Mouse (Mus musculus): ENCODE measurements around the gene Adgrd1. TPM values are rescaled to one million over a fixed set of nuclear protein-coding genes. Genes with fewer than 3 reads are reported as not detected.

Gene Adgrd1
- polyA plus RNA-seq, 1 experiment from 2014 or later: 0.40 TPM

- Histone ChIP-seq H3K27me3 (ENCODE audit: control insufficient read depth, insufficient read depth, low read depth, low read length) (no peaks in the 10 kb centered on the region), H3K4me2 (ENCODE audit: low read depth, low read length) (no peak overlapping the region), H3K36me3 (ENCODE audit: control insufficient read depth, insufficient read depth) (no peaks in the 10 kb centered on the region), H3K4me3 (ENCODE audit: low read depth, low read length) (no peak overlapping the region), H3K4me1 (ENCODE audit: control insufficient read depth, low read depth, low read length) (no peaks in the 10 kb centered on the region), H3K27ac (ENCODE audit: low read length) (no peak overlapping the region), H3K9ac (ENCODE audit: low read depth, low read length) (no peak overlapping the region), H3K9me3 (replicated peaks; ENCODE audit: control insufficient read depth, low read length) (no peaks in the 10 kb centered on the region)
- 65% methylated on average over 8 of the region's 8 CpGs for WGBS (ENCODE audit: insufficient replicate concordance)
- ATAC-seq (ENCODE audit: low read depth): no peak
Observed at GRCm38 (mm10) chr5:129163416-129163815, 66.9 kb downstream of the Adgrd1 start.

GRCm38 (mm10) chr5:129164091-129164490, 67.5 kb downstream of the Adgrd1 start:
- no peak overlapping the region for H3K27ac ChIP-seq (ENCODE audit: low read length)

GRCm38 (mm10) chr5:129164911-129165584, 68.5 kb downstream of the Adgrd1 start:
- ATAC-seq (ENCODE audit: low read depth): no peak
- no peak overlapping the region for H3K4me3 ChIP-seq (ENCODE audit: low read depth, low read length)
- no peaks in the 10 kb centered on the region for H3K4me1 ChIP-seq (ENCODE audit: control insufficient read depth, low read depth, low read length)
- WGBS (ENCODE audit: insufficient replicate concordance): 64% methylated on average over 10 of the region's 10 CpGs
- no peak overlapping the region for H3K27ac ChIP-seq (ENCODE audit: low read length)
- H3K36me3 ChIP-seq (ENCODE audit: control insufficient read depth, insufficient read depth): no peaks in the 10 kb centered on the region
- no peaks in the 10 kb centered on the region for H3K27me3 ChIP-seq (ENCODE audit: control insufficient read depth, insufficient read depth, low read depth, low read length)
- no peak overlapping the region for H3K9ac ChIP-seq (ENCODE audit: low read depth, low read length)
- no peak overlapping the region for H3K4me2 ChIP-seq (ENCODE audit: low read depth, low read length)
- no peaks in the 10 kb centered on the region for H3K9me3 ChIP-seq (replicated peaks; ENCODE audit: control insufficient read depth, low read length)

More at GRCm38 (mm10) chr5:129164091-129164490, 67.5 kb downstream of the Adgrd1 start:
- H3K4me2 ChIP-seq (ENCODE audit: low read depth, low read length): no peak overlapping the region
- H3K9me3 ChIP-seq (replicated peaks; ENCODE audit: control insufficient read depth, low read length): no peaks in the 10 kb centered on the region
- no peaks in the 10 kb centered on the region for H3K4me1 ChIP-seq (ENCODE audit: control insufficient read depth, low read depth, low read length)
- H3K27me3 ChIP-seq (ENCODE audit: control insufficient read depth, insufficient read depth, low read depth, low read length): no peaks in the 10 kb centered on the region
- no peaks in the 10 kb centered on the region for H3K36me3 ChIP-seq (ENCODE audit: control insufficient read depth, insufficient read depth)
- H3K4me3 ChIP-seq (ENCODE audit: low read depth, low read length): no peak overlapping the region
- 39% methylated on average over 10 of the region's 10 CpGs for WGBS (ENCODE audit: insufficient replicate concordance)
- ATAC-seq (ENCODE audit: low read depth): no peak
- H3K9ac ChIP-seq (ENCODE audit: low read depth, low read length): no peak overlapping the region

GRCm38 (mm10) chr5:129165595-129165994, 69.0 kb downstream of the Adgrd1 start:
- Histone ChIP-seq H3K36me3 (ENCODE audit: control insufficient read depth, insufficient read depth) (no peaks in the 10 kb centered on the region), H3K9ac (ENCODE audit: low read depth, low read length) (no peak overlapping the region), H3K4me1 (ENCODE audit: control insufficient read depth, low read depth, low read length) (no peaks in the 10 kb centered on the region), H3K9me3 (replicated peaks; ENCODE audit: control insufficient read depth, low read length) (no peaks in the 10 kb centered on the region), H3K4me2 (ENCODE audit: low read depth, low read length) (no peak overlapping the region), H3K4me3 (ENCODE audit: low read depth, low read length) (no peak overlapping the region), H3K27ac (ENCODE audit: low read length) (no peak overlapping the region), H3K27me3 (ENCODE audit: control insufficient read depth, insufficient read depth, low read depth, low read length) (no peaks in the 10 kb centered on the region)
- no peak for ATAC-seq (ENCODE audit: low read depth)
- 67% methylated on average over 7 of the region's 7 CpGs for WGBS (ENCODE audit: insufficient replicate concordance)

GRCm38 (mm10) chr5:129169090-129169489, 72.5 kb downstream of the Adgrd1 start:
- Histone ChIP-seq H3K4me3 (ENCODE audit: low read depth, low read length) (no peak overlapping the region), H3K4me2 (ENCODE audit: low read depth, low read length) (no peak overlapping the region), H3K36me3 (ENCODE audit: control insufficient read depth, insufficient read depth) (no peaks in the 10 kb centered on the region), H3K9me3 (replicated peaks; ENCODE audit: control insufficient read depth, low read length) (no peaks in the 10 kb centered on the region), H3K9ac (ENCODE audit: low read depth, low read length) (no peak overlapping the region), H3K27me3 (ENCODE audit: control insufficient read depth, insufficient read depth, low read depth, low read length) (no peaks in the 10 kb centered on the region), H3K27ac (ENCODE audit: low read length) (no peak overlapping the region), H3K4me1 (ENCODE audit: control insufficient read depth, low read depth, low read length) (no peaks in the 10 kb centered on the region)
- ATAC-seq (ENCODE audit: low read depth): no peak
- WGBS (ENCODE audit: insufficient replicate concordance): 41% methylated on average over 5 of the region's 5 CpGs

GRCm38 (mm10) chr5:129169567-129169966, 73.0 kb downstream of the Adgrd1 start:
- no peak for ATAC-seq (ENCODE audit: low read depth)
- Histone ChIP-seq H3K4me2 (ENCODE audit: low read depth, low read length) (no peak overlapping the region), H3K4me3 (ENCODE audit: low read depth, low read length) (no peak overlapping the region), H3K27ac (ENCODE audit: low read length) (no peak overlapping the region), H3K4me1 (ENCODE audit: control insufficient read depth, low read depth, low read length) (no peaks in the 10 kb centered on the region), H3K9me3 (replicated peaks; ENCODE audit: control insufficient read depth, low read length) (no peaks in the 10 kb centered on the region), H3K9ac (ENCODE audit: low read depth, low read length) (no peak overlapping the region), H3K27me3 (ENCODE audit: control insufficient read depth, insufficient read depth, low read depth, low read length) (no peaks in the 10 kb centered on the region), H3K36me3 (ENCODE audit: control insufficient read depth, insufficient read depth) (no peaks in the 10 kb centered on the region)
- 31% methylated on average over 4 of the region's 4 CpGs for whole genome bisulfite sequencing (ENCODE audit: insufficient replicate concordance)

- H3K4me1 ChIP-seq (ENCODE audit: control insufficient read depth, low read depth, low read length): no peaks in the 10 kb centered on the region
- no peaks in the 10 kb centered on the region for H3K9me3 ChIP-seq (replicated peaks; ENCODE audit: control insufficient read depth, low read length)
- H3K9ac ChIP-seq (ENCODE audit: low read depth, low read length): no peak overlapping the region
- H3K27me3 ChIP-seq (ENCODE audit: control insufficient read depth, insufficient read depth, low read depth, low read length): no peaks in the 10 kb centered on the region
- WGBS (ENCODE audit: insufficient replicate concordance): 55% methylated on average over 6 of the region's 6 CpGs
- H3K4me3 ChIP-seq (ENCODE audit: low read depth, low read length): no peak overlapping the region
- no peak for ATAC-seq (ENCODE audit: low read depth)
- no peaks in the 10 kb centered on the region for H3K36me3 ChIP-seq (ENCODE audit: control insufficient read depth, insufficient read depth)
- H3K27ac ChIP-seq (ENCODE audit: low read length): no peak overlapping the region
- H3K4me2 ChIP-seq (ENCODE audit: low read depth, low read length): no peak overlapping the region
Observed at GRCm38 (mm10) chr5:129172533-129172932, 76.0 kb downstream of the Adgrd1 start.

GRCm38 (mm10) chr5:129175925-129176324, 79.4 kb downstream of the Adgrd1 start:
- WGBS (ENCODE audit: insufficient replicate concordance): 33% methylated on average over 3 of the region's 3 CpGs
- H3K4me2 ChIP-seq (ENCODE audit: low read depth, low read length): no peak overlapping the region
- H3K4me1 ChIP-seq (ENCODE audit: control insufficient read depth, low read depth, low read length): peaks cover 5% of the 10 kb centered on the region
- no peaks in the 10 kb centered on the region for H3K36me3 ChIP-seq (ENCODE audit: control insufficient read depth, insufficient read depth)
- no peak for ATAC-seq (ENCODE audit: low read depth)
- H3K27ac ChIP-seq (ENCODE audit: low read length): no peak overlapping the region
- no peak overlapping the region for H3K9ac ChIP-seq (ENCODE audit: low read depth, low read length)
- H3K27me3 ChIP-seq (ENCODE audit: control insufficient read depth, insufficient read depth, low read depth, low read length): no peaks in the 10 kb centered on the region
- H3K9me3 ChIP-seq (replicated peaks; ENCODE audit: control insufficient read depth, low read length): no peaks in the 10 kb centered on the region
- H3K4me3 ChIP-seq (ENCODE audit: low read depth, low read length): no peak overlapping the region

- no peaks in the 10 kb centered on the region for H3K36me3 ChIP-seq (ENCODE audit: control insufficient read depth, insufficient read depth)
- no peaks in the 10 kb centered on the region for H3K9me3 ChIP-seq (replicated peaks; ENCODE audit: control insufficient read depth, low read length)
- peaks cover 16% of the 10 kb centered on the region for H3K4me1 ChIP-seq (ENCODE audit: control insufficient read depth, low read depth, low read length)
- no peak for ATAC-seq (ENCODE audit: low read depth)
- H3K4me3 ChIP-seq (ENCODE audit: low read depth, low read length): peak overlapping the region; percentile 35
- H3K27ac ChIP-seq (ENCODE audit: low read length): no peak overlapping the region
- H3K4me2 ChIP-seq (ENCODE audit: low read depth, low read length): peak overlapping the region; percentile 53
- H3K27me3 ChIP-seq (ENCODE audit: control insufficient read depth, insufficient read depth, low read depth, low read length): no peaks in the 10 kb centered on the region
- WGBS (ENCODE audit: insufficient replicate concordance): 39% methylated on average over 14 of the region's 14 CpGs
- H3K9ac ChIP-seq (ENCODE audit: low read depth, low read length): peak overlapping the region; percentile 24; the same call in 1 of the 2 replicates
Observed at GRCm38 (mm10) chr5:129177697-129178511, 81.4 kb downstream of the Adgrd1 start.

Measured in liver, embryonic 16.5 days (tissue).